Mouse (Mus musculus) stomach, postnatal 0 days (tissue): ENCODE data around the gene Zmynd10.

Experiments
- CTCF ChIP-seq: IDR thresholded peaks from 2 replicates; pipeline ENCODE4 v1.5.1; 2016; ENCODE audit warnings: antibody characterized with exemption, low read depth, mild to moderate bottlenecking, moderate library complexity
- EP300 ChIP-seq: optimal IDR thresholded peaks from 2 replicates; pipeline ENCODE3; 2016; ENCODE audit warnings: antibody characterized with exemption

DNA sequence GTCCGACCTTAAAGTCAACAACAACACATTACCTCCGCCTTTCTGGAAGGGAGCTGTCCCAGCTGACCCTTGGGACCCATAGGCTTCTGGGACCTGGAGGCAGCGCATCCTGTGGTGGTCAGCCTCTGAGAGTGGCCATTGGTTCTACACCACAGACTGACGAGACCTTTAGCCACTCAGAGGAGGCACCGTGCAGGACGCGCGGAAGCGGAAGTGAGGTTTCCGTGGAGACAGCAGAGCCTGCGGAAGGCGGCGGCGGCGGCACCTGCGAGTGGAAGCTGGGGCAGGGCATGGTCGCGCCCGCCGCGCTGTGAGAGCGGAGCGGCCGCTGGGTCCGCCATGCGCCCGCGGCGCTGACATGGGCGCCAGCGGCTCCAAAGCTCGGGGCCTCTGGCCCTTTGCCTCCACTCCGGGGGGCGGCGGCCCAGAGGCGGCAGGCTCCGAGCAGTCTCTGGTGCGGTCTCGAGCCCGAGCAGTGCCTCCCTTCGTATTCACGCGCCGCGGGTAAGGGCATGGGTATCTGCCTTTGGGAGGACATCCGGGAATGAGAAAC is 16.0 kb downstream of the Zmynd10 start, which contains the start of gene Tusc2:
- TF ChIP-seq CTCF (no peak), EP300 (no peak)
